Mouse (Mus musculus) heart, postnatal 25 days (tissue): ENCODE data around the gene Drd4. TPM values are rescaled to one million over a fixed set of nuclear protein-coding genes. Genes with fewer than 3 reads are reported as not detected.

Source experiments
- DNase-seq: peaks from one replicate; pipeline ENCODE4 v3.0.0; 2022; ENCODE audit warnings: low spot score
- intact Hi-C: fragments of 180-260 bp; cut with DNase I; formaldehyde crosslinking; loops from one replicate; pipeline ENCODE4 v1.15.1; 2025
- total RNA-seq, 2 experiments: library from RNA; stranded (reverse); gene quantifications; 2 replicates each; pipeline ENCODE4 v1.2.3; 2021

Drd4 gene
- total RNA-seq, 2 experiments from 2014 or later = not detected

DNA sequence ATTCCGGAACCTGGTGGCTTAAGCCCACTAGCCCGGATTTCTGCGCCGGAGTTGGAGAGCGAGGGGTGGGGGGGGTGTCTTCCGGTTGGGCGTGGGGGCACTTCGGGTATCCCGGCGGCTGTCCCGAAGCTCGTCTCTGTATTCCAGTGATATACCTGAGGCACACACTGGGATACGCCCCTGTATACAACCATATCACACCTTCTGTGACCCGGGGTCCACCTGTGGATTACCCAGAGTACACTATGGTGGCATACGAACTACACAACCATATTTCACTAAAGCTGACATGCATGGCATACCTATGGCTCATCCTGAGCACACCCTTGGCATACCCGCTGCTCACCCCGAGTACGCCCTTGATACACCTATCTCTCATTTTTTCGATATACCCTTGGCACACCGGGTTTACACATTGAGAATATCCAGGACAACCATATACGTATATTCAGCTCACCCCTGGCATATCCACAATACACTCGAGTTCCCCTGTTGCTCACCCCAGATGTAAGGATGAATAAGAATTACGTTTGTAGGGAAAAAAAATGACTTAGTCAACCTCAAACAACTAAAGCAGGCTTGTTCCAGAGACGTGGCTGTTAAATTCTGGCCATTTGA, 36.7 kb downstream of the Drd4 start:
- intact Hi-C loops = loop anchor here (5.0 kb wide), 1 partner anchor 61 kb away; the partner anchor contains the start of gene Irf7
- DNase-seq = no peak

DNA sequence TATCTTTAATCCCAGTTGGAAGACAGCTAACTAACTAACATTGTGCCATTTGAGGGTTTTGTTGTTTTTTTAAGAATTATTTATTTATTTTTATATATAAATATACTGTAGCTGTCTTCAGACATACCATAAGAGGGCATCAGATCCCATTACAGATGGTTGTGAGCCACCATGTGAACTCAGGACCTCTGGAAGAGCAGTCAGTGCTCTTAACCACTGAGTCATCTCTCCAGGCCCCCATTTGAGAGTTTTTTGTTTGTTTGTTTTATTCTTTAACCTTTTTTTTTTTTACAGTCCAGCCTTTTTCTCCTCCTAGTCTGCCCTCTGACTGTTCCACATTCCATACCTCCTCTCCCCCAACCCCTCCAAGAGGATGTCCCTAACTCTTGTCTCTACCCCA, 38.9 kb downstream of the Drd4 start:
- DNase-seq = no peak
- intact Hi-C loops = no loop called here

DNA sequence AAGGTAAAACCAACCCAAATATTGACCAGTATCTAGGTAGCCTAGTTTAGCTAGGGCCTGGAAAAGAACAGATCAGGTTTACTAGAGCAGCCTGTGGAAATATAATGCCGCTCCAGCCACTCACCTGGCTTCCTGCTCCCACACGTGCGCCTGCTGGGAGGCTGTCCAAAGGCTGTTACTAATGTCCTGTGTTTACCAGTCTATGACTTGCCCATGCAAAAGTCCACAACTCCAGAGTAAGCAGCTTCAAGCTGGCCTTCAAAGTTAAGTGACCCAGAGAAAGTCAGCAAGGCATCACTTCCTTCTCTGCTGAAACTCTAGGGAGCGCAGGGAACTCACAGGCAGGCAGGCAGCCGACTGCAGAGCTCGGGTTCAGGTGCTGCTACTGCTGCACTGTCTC, 40.2 kb downstream of the Drd4 start:
- intact Hi-C loops = no loop called here
- no peak for DNase-seq

DNA sequence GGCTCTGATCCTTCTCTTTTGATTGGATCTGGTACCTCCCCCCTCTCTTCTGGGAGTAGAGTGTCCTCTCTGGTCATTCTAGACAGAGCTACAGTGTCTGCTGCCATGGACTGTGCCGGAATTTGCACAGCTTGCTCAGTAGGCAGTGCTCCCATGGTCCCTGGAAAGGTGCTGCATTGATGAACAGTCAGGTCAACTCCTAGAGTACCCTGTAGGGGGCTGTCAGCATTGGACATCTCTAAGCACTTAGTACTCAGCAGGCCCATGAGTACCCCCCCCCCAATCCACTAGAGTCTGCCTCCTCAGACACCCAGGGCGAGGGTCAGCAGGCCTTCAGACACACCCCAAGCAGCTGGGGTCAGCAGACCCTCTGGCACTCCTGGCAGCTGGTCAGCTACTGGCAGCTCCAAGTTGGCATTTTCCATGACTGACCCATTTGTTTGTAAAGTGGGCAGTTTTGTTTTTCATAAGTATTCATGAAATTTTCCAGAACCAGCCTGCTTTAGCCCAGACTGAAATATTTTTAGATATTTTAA, 43.3 kb downstream of the Drd4 start:
- DNase-seq = no peak
- intact Hi-C loops = no loop called here

DNA sequence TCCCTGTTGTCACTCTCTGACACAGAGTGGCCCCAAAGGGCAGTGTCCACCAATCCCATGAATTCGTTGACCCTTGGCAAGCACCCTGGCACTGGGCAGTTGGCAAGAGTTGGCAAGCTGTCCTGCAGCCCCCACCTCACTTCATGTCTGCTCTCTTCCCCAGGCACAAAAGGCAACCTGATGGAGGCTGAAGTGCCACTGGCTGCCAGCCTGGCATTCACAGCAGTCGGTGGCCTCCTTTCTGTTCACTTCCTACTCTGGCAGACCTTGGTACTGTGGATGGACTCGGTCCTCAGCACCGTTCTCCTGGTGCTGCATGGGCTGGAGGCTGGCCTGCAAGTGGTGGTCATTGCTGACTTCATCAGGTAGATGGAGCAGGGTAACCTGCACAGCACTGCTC, 43.9 kb downstream of the Drd4 start:
- no peak for DNase-seq
- intact Hi-C loops = no loop called here

DNA sequence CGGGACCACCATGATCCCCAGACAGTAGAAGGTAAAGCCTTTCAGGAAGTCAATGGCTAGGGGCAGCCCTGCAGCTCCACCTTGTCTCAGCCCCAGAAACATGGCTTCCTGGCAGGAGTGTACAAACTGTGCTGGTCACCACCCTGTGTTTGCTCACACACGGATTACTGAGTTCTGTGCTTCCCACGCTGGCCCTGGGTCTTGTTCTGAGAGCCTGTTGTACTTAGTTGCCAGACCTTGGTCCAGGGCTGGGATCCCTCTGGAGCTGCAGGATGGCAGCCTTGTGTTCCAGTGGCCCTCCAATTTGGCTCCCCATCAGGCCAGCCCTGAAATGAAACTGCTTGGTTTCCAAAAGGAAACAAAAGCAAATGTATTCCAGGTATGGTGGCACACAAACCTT, 44.5 kb downstream of the Drd4 start:
- intact Hi-C loops = no loop called here
- DNase-seq = no peak

DNA sequence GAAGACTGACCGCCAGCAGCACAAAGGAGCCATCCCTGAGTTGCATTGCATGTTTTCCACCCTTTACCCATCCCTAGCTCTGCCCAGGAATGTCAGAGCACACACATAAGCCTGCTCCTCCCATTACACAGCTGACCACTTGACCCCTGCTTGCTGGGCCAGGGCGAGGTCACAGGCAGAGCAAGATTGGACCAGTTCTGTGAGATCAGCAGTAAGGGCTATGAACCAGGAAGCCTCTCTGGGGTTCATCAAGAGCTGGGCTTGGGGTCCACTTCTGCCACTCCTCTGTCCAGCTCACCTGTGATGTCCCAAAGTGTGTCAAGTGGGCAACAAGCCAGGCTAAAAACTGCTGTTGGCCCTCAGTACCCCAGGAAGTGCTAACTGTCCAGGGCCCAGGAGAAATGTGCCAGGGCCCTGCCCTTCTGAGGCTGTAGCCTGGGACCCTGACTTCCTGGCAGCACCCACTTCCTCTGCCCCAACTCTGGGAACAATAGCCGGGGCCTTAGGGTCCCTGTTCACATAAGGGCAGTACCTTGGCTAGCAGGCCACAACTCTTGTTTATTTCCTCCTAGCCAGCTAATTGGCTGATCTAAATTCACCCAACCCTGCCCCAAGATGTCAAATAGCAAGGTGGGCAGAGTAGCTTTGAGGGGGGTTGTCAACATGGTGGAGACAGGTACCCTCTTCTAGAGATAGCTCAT, 46.1 kb downstream of the Drd4 start:
- no peak for DNase-seq
- intact Hi-C loops = no loop called here

DNA sequence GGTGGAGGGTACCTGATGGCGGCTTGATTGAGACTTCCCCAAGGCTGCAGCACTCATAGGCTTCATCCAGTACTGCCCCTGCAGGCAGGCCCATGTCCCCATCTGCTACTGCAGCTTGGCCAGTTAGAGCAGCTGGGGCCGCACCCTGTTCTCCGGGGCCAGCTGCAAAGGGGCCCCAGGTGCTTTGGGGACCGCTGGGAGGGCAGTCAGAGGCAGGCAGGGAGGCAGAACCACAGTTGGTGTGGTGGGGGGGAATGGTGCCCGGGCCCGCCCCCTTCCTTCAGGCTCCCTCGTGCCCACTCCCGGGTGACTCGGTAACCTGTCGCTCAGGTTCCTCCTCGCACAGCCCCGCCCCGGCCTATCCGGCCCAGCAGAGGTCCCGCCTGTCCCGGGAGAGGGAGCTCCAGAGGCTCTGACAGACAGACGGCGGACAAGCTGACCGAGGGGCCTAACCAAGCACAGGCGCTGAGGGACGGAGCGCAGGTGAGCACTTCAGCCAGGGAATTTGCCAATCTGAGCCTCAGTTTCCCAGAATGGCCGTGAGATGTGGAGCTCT, 46.8 kb downstream of the Drd4 start, which contains the start of gene Eps8l2:
TSS of gene Eps8l2 (plus strand) at position 305 of the 556 bp plus-strand sequence.
- DNase-seq = no peak
- intact Hi-C loops = no loop called here

DNA sequence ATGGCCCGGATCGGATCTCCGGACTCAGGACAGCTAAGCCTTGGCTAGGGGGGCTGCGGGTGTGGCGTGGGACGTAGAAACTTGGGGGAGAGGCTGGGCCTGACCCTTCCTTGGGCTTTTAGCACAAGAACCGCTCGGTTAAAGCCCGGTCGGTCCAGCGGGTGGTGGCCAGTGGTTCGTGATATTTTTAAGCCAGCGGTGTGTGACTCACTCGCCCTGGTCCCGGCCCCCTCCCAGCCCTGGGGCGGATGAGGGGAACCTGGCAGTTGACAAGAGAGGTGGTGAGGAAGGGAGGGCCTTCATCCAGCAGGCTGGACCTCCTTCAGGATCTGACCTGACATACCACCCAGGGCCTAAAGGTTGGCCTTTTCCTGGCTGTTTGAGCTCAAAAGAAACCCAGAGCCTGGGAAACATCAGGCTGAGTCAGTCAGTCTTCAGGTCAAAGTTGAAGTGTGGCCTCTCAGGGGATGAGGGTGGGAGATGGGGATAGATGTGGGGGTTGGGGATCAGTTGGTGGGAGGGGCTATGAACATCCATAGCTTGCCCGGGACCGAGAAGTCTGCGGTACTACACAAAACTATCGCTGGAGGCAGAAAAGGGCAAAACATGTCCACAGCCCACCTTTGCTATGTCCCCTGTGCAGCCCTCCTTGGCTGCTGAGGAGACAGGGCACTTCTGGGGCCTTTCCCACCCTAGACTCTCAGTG, 47.6 kb downstream of the Drd4 start:
- no peak for DNase-seq
- intact Hi-C loops = no loop called here

DNA sequence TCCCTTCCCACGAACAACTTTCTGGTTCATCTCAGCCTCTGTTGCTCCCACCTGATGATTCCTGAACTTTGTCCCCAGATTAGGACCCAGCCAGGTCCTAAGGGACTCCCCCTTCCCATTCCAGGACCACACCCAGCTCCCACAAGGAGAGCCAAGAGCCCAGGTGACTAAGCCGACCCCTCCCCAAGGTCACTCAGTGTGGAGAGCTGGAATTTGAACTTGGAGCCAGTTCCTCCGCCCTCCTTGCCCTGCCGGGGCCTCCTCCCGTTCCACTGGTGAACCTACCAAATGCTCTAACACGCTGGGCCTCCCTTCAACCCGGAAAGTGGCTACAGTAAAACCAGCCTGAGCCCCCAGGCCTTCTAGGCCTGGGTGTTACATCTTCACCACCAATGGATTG, 48.2 kb downstream of the Drd4 start:
- DNase-seq = no peak
- intact Hi-C loops = no loop called here

DNA sequence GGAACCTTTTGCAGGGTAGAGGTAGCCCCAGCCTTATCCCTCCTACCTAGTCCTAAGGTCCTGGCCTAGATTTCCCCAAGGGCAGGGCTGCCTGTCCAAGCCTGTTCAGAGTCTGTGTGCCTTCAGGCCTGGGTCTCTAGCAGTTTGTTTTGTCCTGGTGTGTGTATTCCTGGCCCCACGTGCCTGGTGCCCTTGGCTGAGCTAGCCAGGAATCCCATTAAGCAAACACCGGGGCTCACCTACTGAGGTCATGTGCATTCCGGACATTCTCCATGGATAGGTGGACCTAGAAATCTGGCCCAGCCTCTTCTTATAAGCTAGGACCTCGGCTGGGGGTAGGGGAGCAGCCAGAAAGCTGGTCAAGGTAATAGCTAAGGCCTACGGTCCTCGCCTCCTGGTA, 48.7 kb downstream of the Drd4 start:
- intact Hi-C loops = no loop called here
- no peak for DNase-seq

DNA sequence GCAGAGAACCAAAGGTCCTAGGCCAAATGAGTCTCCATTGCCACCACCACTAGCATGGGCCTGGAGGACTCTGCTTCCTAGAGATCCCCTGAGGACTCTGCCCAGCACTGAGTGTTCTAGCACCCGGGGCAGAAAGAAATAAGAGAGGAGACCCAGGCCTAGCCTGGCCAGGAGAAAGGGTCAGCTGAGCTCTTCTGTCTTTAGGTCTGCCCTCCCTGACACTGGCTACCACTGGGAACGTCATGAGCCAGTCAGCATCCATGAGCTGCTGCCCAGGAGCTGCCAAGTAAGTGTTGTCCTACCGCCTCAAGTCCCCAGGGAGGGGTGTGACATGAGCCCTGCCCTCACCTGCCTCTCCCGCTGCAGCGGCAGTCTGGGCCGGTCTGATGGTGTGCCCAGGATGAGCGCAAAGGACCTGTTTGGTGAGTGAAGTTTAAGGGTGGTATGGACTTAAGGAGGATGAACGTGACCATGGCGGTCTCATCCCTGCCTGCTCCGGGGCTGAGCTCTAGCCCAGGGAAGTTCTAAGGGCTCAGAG, 50.0 kb downstream of the Drd4 start:
- intact Hi-C loops = no loop called here
- DNase-seq = no peak

DNA sequence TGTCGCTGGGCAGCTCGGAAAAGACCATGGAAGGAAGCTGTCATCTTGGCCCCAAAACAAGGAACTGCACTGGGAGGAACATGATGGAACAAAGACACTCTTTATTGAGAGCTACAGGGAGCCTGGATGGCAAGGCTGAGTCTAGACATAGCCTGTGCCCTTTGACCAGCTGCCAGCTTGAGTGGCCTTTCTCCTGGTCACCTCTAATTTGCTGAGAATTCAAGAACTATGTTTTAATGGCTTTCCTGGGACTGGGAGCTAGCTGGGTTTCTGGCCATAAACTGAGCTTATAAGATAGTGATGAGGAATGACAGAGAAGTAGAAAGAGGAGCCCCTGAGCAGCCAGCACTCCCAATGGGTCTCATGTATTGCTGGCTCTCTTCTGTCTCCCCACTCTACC, 51.4 kb downstream of the Drd4 start:
- intact Hi-C loops = no loop called here
- DNase-seq = no peak

DNA sequence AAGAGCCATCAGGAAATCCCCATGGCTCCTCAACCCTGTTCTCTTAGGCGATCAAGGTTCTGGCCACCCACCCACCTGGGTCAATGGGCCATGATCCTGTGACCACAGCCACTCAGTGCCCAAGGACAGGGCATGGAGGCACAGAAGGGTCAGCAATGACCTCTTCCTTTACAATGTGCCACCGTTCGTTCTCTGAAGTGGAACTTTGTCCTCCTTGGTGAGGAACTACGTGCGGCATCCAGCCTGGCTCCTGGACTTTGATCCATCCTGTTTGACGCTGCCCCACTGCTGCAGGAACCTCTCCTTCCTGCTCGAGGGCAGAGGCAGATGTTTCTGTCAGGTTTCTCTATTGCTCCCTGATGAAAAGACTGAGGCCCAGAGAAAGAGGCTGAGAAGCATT, 51.9 kb downstream of the Drd4 start:
- DNase-seq = no peak
- intact Hi-C loops = no loop called here

DNA sequence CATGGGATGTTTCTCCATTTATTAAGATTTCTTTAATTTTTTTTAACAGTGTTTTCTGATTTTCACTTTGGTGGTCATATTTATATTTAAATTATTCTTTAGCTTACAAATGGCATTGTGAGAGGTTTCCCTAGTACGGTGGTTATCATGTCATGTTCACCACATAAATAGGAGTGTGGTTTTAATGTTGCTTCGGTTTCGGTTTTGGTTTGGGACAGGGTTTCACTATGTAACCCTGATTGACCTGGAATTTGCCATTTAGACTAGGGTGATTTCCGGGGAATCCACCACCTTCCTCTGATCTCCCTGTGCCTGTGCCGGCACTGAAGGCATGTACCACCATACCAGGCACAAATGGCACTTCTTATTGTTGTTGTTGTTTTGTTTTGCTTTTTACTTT, 53.0 kb downstream of the Drd4 start:
- DNase-seq = no peak
- intact Hi-C loops = no loop called here

Other genes starting within 250 kb of the Drd4 start
- under 1 TPM in 1 of 2 experiments, not detected in 1; 0.08 TPM for gene B4galnt4, start 230.9 kb upstream of the Drd4 start, total RNA-seq
- under 1 TPM in 1 of 2 experiments, not detected in 1; 0.31 TPM for gene Pkp3, start 213.8 kb upstream of the Drd4 start, total RNA-seq
- gene Sigirr, start 191.4 kb upstream of the Drd4 start, total RNA-seq = 1 to 10 TPM; 4.8 to 7.7 TPM
- under 1 TPM in 1 of 2 experiments, not detected in 1; 0.08 TPM for gene Ano9, start 174.2 kb upstream of the Drd4 start, total RNA-seq
- 10 to 100 TPM; 32.1 to 33.4 TPM for gene Ptdss2, start 169.6 kb upstream of the Drd4 start, total RNA-seq
- 10 to 100 TPM; 65.7 to 69.9 TPM for gene Rnh1, start 119.1 kb upstream of the Drd4 start, total RNA-seq
- 100 to 1,000 TPM; 106 to 112 TPM for gene Hras, start 98.0 kb upstream of the Drd4 start, total RNA-seq
- 1 to 10 TPM; 3.2 to 4.7 TPM for gene Lrrc56, start 97.8 kb upstream of the Drd4 start, total RNA-seq
- gene Lmntd2, start 77.9 kb upstream of the Drd4 start, total RNA-seq = not detected
- gene Rassf7, start 76.1 kb upstream of the Drd4 start, total RNA-seq = under 1 TPM; 0.62 to 0.64 TPM
- 10 to 100 TPM; 29.8 to 31.6 TPM for gene Phrf1, start 63.2 kb upstream of the Drd4 start, total RNA-seq
- gene Irf7, start 25.5 kb upstream of the Drd4 start, total RNA-seq = 1 to 10 TPM; 3.4 to 3.6 TPM
- not detected for gene Cdhr5, start 15.2 kb upstream of the Drd4 start, total RNA-seq
- gene Sct, start 12.9 kb upstream of the Drd4 start, total RNA-seq = not detected
- gene Deaf1, start 35.7 kb downstream of the Drd4 start, total RNA-seq = 10 to 100 TPM; 16.4 to 17.1 TPM
- gene Tmem80, start 35.7 kb downstream of the Drd4 start, total RNA-seq = 10 to 100 TPM; 13.5 to 13.9 TPM
- 1 to 10 TPM; 3.2 to 4.3 TPM for gene Eps8l2, start 46.9 kb downstream of the Drd4 start, total RNA-seq
- gene Taldo1, start 100.2 kb downstream of the Drd4 start, total RNA-seq = 100 to 1,000 TPM; 124 to 126 TPM
- 10 to 100 TPM; 13.8 to 14.2 TPM for gene Gatd1, start 122.1 kb downstream of the Drd4 start, total RNA-seq
- under 1 TPM; 0.75 to 0.84 TPM for gene Cend1, start 137.5 kb downstream of the Drd4 start, total RNA-seq
- gene Slc25a22, start 145.9 kb downstream of the Drd4 start, total RNA-seq = 10 to 100 TPM; 58.8 to 72.6 TPM
- under 1 TPM; 0.39 to 0.86 TPM for gene Pidd1, start 152.0 kb downstream of the Drd4 start, total RNA-seq
- gene Rplp2, start 155.4 kb downstream of the Drd4 start, total RNA-seq = 100 to 1,000 TPM; 862 to 950 TPM
- 100 to 1,000 TPM; 409 to 426 TPM for gene Pnpla2, start 163.2 kb downstream of the Drd4 start, total RNA-seq
- gene Cracr2b, start 169.1 kb downstream of the Drd4 start, total RNA-seq = 10 to 100 TPM; 19.7 to 23.1 TPM
- gene Cd151, start 175.4 kb downstream of the Drd4 start, total RNA-seq = 100 to 1,000 TPM; 280 TPM
- 10 to 100 TPM; 74.3 to 74.7 TPM for gene Polr2l, start 183.1 kb downstream of the Drd4 start, total RNA-seq
- gene Tspan4, start 183.2 kb downstream of the Drd4 start, total RNA-seq = 10 to 100 TPM; 17.5 to 39.0 TPM
- gene Chid1, start 247.9 kb downstream of the Drd4 start, total RNA-seq = 10 to 100 TPM; 46.6 to 47.1 TPM